Mouse (Mus musculus): ENCODE data around the gene 5430419D17Rik.

Gene 5430419D17Rik

DNA sequence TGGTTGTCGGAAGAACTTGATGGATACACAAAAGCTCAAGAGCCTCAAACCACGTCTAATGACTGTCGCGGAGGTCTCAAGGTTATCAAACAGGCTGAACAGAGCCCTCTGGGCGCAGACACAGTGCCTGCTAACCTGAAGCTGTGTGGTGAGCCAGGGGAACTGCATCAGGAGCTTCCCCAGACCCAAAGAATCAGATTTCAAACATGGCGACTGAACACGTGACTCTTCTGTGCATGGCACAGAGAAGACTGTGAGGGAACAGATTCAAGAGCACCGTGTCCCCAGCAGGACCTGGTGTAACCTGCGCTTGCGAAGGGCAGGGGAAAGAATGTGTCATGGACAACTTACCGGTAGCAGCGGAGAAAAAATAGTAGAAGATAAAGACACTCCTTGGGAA, 143.4 kb downstream of the 5430419D17Rik start:
- DNase-seq (ENCODE audit: low spot score): no peak

GRCm38 (mm10) chr7:131318340-131318739, 144.1 kb downstream of the 5430419D17Rik start:
- DNase-seq (ENCODE audit: low spot score): no peak

DNA sequence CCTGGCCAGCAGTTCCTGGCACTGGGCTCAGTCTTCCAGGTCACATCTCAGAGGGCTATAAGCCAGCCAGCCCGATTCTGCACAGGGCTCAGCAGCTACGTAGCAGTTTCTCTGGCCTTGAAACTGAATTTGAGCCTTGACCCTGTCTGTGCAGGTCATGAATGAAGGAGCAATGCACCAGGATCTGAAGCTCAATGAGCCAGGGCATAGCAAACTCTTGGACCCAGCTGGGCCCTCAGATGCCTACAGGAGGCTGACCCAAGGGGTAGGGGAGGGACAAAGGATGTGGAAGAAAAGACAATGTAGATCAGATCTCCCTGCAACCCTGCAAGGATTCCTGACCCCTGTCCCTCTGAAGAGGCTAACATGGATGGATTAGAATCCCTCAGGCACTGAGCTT, 148.0 kb downstream of the 5430419D17Rik start, which contains the start of gene Cuzd1:
TSS of gene Cuzd1 (minus strand) at position 101 of the 400 bp plus-strand sequence.
- no peak for DNase-seq (ENCODE audit: low spot score)

- DNase-seq (ENCODE audit: low spot score): no peak
These were observed 152.9 kb downstream of the 5430419D17Rik start for GRCm38 (mm10) chr7:131327054-131327453.

DNA sequence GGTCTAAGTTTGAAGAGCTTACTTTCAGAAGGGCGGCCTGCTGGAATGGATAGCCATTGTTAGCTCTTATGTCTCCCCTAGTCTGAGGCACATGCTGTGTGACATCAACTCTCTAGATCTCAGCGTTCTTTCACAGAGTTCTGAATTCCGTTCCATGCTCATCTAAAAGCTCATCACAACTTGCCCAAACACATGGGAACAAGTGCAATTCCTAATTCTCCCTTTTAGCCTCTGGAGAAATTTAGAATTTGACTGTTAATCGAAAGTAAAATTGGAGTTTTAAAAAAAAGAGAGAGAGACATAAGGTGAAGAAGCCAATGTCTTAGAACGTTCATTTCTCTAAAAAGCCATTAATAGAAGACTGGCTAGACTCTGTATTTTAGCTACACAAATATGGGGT, 155.2 kb downstream of the 5430419D17Rik start, which contains the start of gene Fam24b:
TSS of gene Fam24b (minus strand) at position 101 of the 400 bp plus-strand sequence.
- no peak for DNase-seq (ENCODE audit: low spot score)

DNA sequence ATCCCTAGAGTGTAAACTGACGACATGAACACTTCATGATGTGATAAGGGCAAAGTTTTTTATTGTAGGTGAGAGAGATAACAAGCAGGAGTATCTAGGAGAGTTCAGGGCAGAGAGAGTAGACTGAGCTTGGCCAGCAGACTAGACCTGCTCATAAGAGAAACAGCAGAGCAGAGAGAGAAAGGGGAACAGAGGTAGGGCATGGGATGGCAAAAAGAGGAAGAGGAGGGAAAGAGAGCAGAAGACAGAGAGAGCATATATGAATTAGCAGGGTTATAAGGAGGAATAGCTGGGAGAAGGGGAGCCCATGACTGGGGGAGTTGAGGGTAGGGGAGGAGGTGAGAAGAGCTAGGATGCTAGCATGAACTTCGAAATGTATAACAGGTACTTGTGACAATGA, 157.5 kb downstream of the 5430419D17Rik start:
- no peak for DNase-seq (ENCODE audit: low spot score)

GRCm38 (mm10) chr7:131333564-131333963, 159.4 kb downstream of the 5430419D17Rik start, which contains the start of gene Fam24a:
Gene Fam24a (plus strand): TSS chr7:131333864.
- no peak for DNase-seq (ENCODE audit: low spot score)

DNA sequence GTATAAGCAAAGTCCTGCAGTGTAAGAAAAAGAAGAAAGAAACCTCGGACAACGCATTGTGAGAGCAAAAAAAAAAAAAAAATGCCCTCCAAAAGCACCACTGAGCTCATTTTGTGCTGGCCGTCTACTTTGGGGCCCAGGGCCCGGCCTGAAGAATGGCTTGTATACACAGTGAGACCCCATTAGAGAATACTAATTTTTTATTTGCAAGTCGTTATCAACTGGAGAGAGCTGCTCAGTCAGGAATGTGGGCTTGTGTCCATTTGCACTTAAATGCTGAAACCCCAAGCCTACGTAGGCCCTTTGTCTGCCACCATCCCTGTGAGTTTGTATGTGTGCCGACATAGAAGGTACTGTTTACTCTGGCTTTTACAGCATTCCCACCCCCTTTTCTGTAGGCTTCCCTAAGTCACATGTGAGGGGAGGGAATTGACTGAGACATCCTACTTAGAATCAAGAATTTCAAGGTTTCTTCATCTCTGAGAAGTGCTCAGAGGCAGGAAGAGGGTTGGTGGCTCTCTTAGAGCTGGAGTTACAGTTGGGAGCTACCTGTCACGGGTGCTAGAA, 163.4 kb downstream of the 5430419D17Rik start:
- DNase-seq (ENCODE audit: low spot score): no peak

DNA sequence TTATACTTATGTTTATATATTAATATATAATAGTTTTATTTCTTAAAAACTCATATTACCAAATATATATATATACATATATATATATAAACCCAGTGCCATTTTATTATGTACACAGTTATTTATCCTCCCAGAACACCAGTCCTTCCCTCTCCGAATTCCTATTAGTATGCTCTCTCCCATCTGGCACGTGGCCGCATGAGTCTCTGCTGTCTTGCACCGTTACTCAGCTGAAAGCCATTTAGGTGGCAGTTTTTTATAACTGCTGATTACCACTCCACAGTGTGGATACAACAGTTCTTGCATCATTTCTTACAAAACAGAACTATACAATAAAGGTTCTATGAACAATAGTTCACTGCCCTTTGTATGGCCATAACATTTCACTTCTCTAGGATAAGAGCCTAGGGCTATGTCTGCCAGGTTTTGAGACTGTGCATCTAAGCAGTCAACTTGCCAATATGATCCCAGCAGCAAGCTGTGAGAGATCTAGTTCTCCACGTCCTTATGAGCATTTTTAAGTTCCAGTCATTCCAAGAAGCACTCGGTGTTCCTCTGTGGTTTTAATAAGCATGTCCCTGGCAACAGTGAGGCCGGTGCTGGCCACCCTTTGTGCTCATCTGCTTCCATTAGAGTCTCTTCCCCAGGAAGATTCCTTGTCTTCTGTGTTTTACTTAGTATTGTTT, 171.8 kb downstream of the 5430419D17Rik start:
- no peak for DNase-seq (ENCODE audit: low spot score)
